Mouse (Mus musculus) kidney, embryonic 16.5 days (tissue): ENCODE results near the gene Rps19bp1. TPM values are rescaled to one million over a fixed set of nuclear protein-coding genes. Genes with fewer than 3 reads are reported as not detected.
A peak's percentile ranks its signal among the peaks of the same experiment; 100 is the strongest.

Source experiments
- ATAC-seq: fragments of 200-750 bp; cut with Nextera tagmentation; 2 replicates; pipeline ENCODE4 v1.8.0; 2017; ENCODE audit warnings: moderate TSS enrichment; ENCODE audit not compliant: low FRiP score, low TSS enrichment
- H3K27ac ChIP-seq: fragments of 300-500 bp; sonication (generic); 2 replicates; pipeline ENCODE4 v1.5.1; 2014; ENCODE audit warnings: low read length
- H3K27me3 ChIP-seq: fragments of 300-500 bp; sonication (generic); 2 replicates; pipeline ENCODE4 v1.6.1; 2014; ENCODE audit warnings: low read length, control low read depth, mixed read lengths; ENCODE audit not compliant: insufficient read depth
- H3K36me3 ChIP-seq: fragments of 300-500 bp; sonication (generic); 2 replicates; pipeline ENCODE4 v1.6.1; 2014; ENCODE audit warnings: low read length, control low read depth, mixed read lengths; ENCODE audit not compliant: insufficient read depth
- H3K4me1 ChIP-seq: fragments of 300-500 bp; sonication (generic); 2 replicates; pipeline ENCODE4 v1.6.1; 2014; ENCODE audit warnings: low read length, control low read depth, mixed read lengths; ENCODE audit not compliant: insufficient read depth
- H3K4me2 ChIP-seq: fragments of 300-500 bp; sonication (generic); replicated peaks from 2 replicates; pipeline ENCODE4 v1.6.1; 2014; ENCODE audit warnings: low read depth, low read length
- H3K4me3 ChIP-seq: fragments of 300-500 bp; sonication (generic); 2 replicates; pipeline ENCODE4 v1.5.1; 2014; ENCODE audit warnings: mild to moderate bottlenecking, low read length
- H3K9ac ChIP-seq: fragments of 300-500 bp; sonication (generic); replicated peaks from 2 replicates; pipeline ENCODE4 v1.6.1; 2014; ENCODE audit warnings: low read length
- H3K9me3 ChIP-seq: fragments of 300-500 bp; sonication (generic); 2 replicates; pipeline ENCODE4 v1.6.1; 2016; ENCODE audit warnings: low read length, control low read depth
- WGBS: fragments of 180-500 bp; shearing (Covaris S2); extraction: QIAGEN DNeasy Blood & Tissue Kit; methylation state at CpG from one replicate; pipeline ENCODE4 v1.1.7; 2014; 5-methylcytosine and 5-hydroxymethylcytosine counted together
- polyA plus RNA-seq: library from polyadenylated mRNA; unstranded; fragments of >200 nt; fragmentation: Nextera tagmentation; extraction: Ambion mirVana; gene quantifications from 2 replicates; pipeline ENCODE4 v1.2.1, GENCODE M21; 2015

The Rps19bp1 gene
- 48.5 and 50.8 TPM in 2 replicates for polyA plus RNA-seq

DNA sequence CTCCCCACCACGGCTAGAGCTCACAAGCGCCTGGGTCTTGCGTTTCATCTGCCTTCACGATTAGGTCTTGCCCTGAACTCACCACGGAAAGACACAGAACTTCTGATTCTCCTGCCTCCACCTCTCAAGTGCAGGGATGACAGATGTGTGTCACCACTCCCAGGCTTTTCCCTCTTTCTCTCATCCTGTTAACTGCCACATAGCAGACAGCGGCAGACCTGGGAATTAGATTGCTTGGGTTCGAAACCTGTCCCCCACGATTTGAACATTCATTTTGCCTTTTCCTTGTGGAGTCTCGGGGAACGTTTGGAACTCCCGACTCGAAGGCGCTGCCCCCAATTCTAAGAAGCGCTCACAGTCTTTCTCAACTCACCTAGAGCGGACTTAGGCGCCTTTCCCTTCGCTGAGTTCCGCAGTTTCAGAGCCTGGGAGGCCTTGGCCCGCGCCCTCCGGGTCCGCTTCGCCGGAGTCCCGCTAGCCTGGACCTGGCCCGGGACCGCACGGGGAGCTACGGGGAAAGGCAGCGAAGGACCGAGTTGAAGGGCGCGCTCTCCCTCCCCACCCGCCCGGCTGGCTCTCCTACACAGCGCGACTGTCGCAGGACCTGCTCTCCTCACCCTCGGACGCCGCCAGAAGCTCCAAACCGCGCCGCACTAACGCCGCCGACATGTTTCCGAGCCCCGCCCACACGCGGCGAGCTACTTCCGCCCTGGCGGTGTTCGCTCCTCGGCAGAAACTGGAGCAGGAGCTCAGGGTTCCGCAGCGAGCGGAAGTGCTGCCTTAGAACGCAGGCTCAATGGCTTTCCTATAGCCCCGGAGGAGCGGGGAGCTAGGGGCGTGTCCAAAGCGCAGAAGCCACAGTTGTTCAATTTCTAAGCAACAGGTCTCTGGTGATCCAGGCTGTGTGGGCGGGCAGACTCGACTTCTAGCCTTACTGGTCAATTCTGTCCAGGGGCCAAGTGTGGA is at the start of gene Rps19bp1:
Gene Rps19bp1 (minus strand): TSS at position 706 of the 966 bp plus-strand sequence.
- H3K4me2 ChIP-seq: peak within 1 kb of the TSS; percentile 85
- WGBS: under 1% methylated on average over 64 of the region's 66 CpGs

DNA sequence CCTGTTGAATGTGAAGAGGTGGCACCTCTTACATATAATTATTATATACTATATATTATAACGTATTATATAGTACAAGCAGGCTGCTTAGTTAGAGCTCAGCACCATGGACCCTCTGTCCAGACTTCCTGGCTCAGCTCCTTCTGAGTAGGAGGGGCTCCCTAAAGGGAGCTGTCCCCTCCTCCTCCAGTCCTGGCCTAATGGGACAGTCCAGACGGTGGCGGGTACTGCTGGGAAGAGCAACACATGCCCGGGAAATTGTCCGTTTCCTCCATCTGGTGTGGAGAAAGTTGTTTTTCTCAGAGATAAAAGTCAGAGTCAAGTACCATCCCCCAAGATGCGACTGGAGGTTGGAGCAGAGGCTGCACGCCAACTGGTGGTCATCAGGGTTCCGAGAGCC is 42.0 kb upstream of the Rps19bp1 start:
- Histone ChIP-seq H3K27ac (no peak overlapping the region), H3K4me1 (no peaks in the 10 kb centered on the region), H3K36me3 (no peaks in the 10 kb centered on the region), H3K9me3 (no peaks in the 10 kb centered on the region), H3K4me3 (no peak overlapping the region), H3K27me3 (no peaks in the 10 kb centered on the region), H3K4me2 (no peak overlapping the region), H3K9ac (no peak overlapping the region)
- 0 out of 2 replicates have a peak, but pooled peaks have one; percentile 54 for ATAC-seq
- 24% methylated on average over 8 of the region's 8 CpGs for WGBS

More for the DNA sequence above, at the start of gene Rps19bp1:
- Histone ChIP-seq H3K4me1 (peaks cover 12% of the 10 kb centered on the region), H3K9ac (peak within 1 kb of the TSS; percentile 93), H3K27ac (peak within 1 kb of the TSS; percentile 8), H3K27me3 (no peaks in the 10 kb centered on the region), H3K9me3 (no peaks in the 10 kb centered on the region), H3K4me3 (peak within 1 kb of the TSS; percentile 93), H3K36me3 (peaks cover 6% of the 10 kb centered on the region; the same call in 1 of the 2 replicates)
- peak; percentile 95 for ATAC-seq

DNA sequence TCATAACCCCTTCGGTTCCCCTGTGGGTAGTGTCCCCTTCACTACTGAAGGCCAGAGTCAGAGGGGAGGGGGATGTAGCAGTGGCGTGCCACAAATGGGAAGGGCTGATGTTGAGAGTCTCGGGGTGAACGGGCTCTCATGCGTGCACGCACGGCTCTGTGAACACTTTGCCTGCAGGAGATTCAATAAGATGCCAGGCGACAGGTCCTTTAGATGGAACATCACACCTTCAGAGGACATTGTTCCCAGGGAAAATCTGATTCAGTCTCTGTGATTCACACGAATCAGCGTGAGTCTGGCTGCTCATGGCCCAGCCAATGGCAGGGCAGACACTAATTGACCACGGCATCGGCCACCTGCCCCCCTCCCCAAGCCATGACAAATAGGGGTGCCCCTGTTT is 40.1 kb upstream of the Rps19bp1 start:
- H3K4me1 ChIP-seq: no peaks in the 10 kb centered on the region
- no peak overlapping the region for H3K9ac ChIP-seq
- H3K9me3 ChIP-seq: no peaks in the 10 kb centered on the region
- no peak overlapping the region for H3K27ac ChIP-seq
- H3K27me3 ChIP-seq: no peaks in the 10 kb centered on the region
- WGBS: 76% methylated on average over 12 of the region's 12 CpGs
- no peaks in the 10 kb centered on the region for H3K36me3 ChIP-seq
- no peak for ATAC-seq
- H3K4me2 ChIP-seq: no peak overlapping the region
- H3K4me3 ChIP-seq: no peak overlapping the region

DNA sequence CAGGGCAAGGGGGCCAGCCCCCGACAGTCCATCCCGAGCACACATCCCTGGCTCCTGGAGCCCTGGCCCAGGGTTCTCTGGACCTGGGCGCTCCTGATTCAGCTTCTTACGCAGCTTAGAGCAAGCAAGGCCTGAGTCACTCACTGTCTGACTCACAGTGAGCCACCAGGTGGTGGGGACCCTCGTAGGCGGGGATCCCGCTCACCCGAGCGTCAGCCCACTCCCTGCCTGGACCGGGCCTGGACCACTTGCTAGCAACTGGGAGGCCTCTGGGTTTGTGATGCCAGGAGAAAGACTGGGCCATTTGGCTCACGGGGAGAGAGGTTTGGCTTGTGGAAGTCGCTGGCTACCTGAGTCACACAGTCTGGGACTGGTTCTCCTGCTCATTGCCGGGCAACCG is 39.7 kb upstream of the Rps19bp1 start:
- 0 out of 2 replicates have a peak, but pooled peaks have one; percentile 31 for ATAC-seq
- H3K27ac ChIP-seq: no peak overlapping the region
- no peak overlapping the region for H3K4me3 ChIP-seq
- 42% methylated on average over 14 of the region's 14 CpGs for WGBS
- H3K4me1 ChIP-seq: no peaks in the 10 kb centered on the region
- H3K27me3 ChIP-seq: no peaks in the 10 kb centered on the region
- no peaks in the 10 kb centered on the region for H3K9me3 ChIP-seq
- no peaks in the 10 kb centered on the region for H3K36me3 ChIP-seq
- no peak overlapping the region for H3K4me2 ChIP-seq
- H3K9ac ChIP-seq: no peak overlapping the region

DNA sequence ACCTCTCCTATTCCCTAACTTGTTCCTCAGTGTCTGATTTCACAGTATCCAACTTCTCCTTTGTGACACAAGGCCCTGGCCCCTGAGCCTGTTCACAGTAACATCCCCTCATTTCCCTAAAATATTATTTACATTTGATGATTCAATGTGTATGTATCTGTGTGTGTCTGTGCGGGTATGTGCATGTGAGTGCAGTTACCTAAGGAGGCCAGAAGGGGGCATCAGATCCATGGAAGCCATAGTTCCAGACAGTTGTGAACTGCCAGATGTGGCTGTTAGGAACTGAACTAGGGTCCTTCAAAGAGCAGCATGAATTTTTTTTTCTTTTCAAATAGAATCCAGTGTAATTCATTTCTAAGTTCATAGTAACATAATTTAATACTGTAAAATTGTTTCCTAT is 33.0 kb upstream of the Rps19bp1 start:
- Histone ChIP-seq H3K9me3 (peaks cover 3% of the 10 kb centered on the region; the same call in 1 of the 2 replicates), H3K27ac (no peak overlapping the region), H3K4me2 (no peak overlapping the region), H3K4me1 (no peaks in the 10 kb centered on the region), H3K9ac (no peak overlapping the region), H3K27me3 (no peaks in the 10 kb centered on the region), H3K36me3 (no peaks in the 10 kb centered on the region), H3K4me3 (no peak overlapping the region)
- WGBS: 98% methylated on average over 1 of the region's 1 CpGs
- no peak for ATAC-seq

DNA sequence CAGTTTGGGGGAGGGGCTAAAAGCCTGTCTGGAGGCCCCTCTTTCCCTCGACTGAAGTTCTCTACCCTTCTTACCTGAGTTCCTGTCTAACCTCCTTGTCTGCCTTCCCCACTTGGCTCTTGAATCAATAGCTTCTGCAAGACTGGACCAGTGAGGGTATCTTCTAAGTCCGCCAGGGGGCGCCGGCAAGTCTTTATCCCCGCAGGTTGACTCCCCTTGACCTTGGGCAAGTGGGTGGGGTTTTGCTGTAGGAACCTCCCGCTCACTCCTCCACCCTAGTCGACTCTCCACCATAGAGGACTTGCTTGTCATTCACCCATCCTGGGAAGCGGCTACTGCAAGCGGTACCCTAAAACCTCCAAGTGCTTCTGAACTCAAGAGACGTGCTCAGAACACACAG is 25.3 kb upstream of the Rps19bp1 start:
- Histone ChIP-seq H3K4me2 (no peak overlapping the region), H3K4me1 (0 out of 2 replicates have a peak, but pooled peaks cover 4% of the 10 kb centered on the region), H3K4me3 (no peak overlapping the region), H3K27me3 (peaks cover 61% of the 10 kb centered on the region), H3K9ac (no peak overlapping the region), H3K36me3 (no peaks in the 10 kb centered on the region), H3K27ac (no peak overlapping the region), H3K9me3 (no peaks in the 10 kb centered on the region)
- 10% methylated on average over 10 of the region's 10 CpGs for WGBS
- ATAC-seq: no peak

DNA sequence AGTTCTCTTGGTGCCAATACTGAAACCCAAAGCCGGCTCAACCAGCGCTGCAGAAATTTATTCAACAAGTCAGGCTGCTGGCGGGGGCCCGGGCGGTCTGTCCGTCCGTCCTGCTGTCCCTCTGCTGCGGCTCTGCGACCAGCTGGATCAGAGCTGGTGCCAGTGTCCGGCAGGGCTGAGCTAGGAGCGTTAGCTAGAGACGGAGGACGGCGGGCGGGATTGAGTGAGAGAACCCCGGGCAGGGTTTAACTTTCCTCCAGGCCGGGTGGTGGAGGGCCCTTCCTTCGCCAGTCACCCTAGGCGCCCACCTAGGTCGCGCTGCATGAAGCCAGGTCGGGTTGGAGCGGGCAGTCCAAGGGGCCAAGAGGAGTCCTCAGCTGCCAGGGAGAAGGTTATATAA is 23.9 kb upstream of the Rps19bp1 start:
- Histone ChIP-seq H3K9ac (no peak overlapping the region), H3K4me3 (peak overlapping the region; percentile 49), H3K4me1 (0 out of 2 replicates have a peak, but pooled peaks cover 4% of the 10 kb centered on the region), H3K27me3 (peaks cover 69% of the 10 kb centered on the region), H3K27ac (no peak overlapping the region), H3K9me3 (no peaks in the 10 kb centered on the region), H3K4me2 (peak overlapping the region; percentile 92), H3K36me3 (no peaks in the 10 kb centered on the region)
- no peak for ATAC-seq
- WGBS: 4% methylated on average over 23 of the region's 23 CpGs

DNA sequence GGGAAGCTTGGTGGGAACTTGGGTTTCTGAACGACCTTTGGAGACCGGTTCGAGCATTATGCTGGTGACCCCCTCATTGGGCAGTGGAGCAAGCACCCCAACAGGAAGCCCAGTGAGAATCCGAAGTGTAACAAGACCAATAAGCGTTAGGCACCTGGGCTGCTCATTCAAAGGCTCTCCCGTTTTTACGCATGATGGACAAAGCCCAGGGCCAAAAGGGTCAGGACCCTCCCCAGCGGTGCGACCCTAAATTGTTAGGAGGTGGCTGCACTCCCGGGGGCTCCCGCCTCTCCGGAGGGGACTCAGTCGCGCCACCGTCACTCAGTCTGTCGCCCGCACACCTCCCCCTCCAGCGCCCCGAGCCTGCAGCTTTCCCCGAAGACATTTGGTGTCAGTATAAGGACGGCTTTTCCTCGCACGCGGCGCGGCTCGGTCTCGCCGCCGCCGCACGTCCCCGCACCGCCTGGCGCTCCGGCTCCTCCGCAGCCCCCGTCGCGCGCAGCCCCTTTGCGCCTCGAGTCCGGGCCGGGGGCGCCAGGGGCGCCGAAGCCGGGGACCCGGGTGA is 22.8 kb upstream of the Rps19bp1 start, which contains the start of gene Cacna1i:
Gene Cacna1i (plus strand): TSS at position 388 of the 565 bp plus-strand sequence.
- Histone ChIP-seq H3K4me3 (peak within 1 kb of the TSS; percentile 49), H3K4me1 (0 out of 2 replicates have a peak, but pooled peaks cover 4% of the 10 kb centered on the region), H3K4me2 (peak within 1 kb of the TSS; percentile 92), H3K36me3 (no peaks in the 10 kb centered on the region), H3K9me3 (no peaks in the 10 kb centered on the region), H3K9ac (no peak within 1 kb of the TSS; the same call in 1 of the 2 replicates), H3K27me3 (peaks cover 69% of the 10 kb centered on the region), H3K27ac (no peak within 1 kb of the TSS)
- no peak for ATAC-seq
- WGBS: 1% methylated on average over 37 of the region's 50 CpGs

DNA sequence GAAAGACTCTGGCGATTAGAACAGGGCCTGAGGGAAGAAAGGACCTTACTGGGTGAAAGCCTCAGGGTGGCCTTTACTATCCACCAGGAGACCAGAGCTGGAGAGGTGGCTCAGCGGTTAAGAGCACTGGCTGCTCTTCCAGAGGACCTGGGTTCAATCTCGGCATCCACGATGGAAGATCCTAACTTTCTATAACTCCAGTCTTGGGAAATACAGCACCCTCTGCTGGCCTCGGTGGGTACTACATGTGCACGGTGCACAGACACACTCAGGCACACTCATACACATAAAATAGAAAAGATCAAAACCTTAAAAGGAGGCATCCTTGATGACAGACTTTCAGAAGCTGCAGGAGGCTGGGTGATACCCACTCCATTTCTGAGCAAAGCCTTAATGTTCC is 16.5 kb upstream of the Rps19bp1 start:
- peaks cover 20% of the 10 kb centered on the region for H3K27me3 ChIP-seq
- no peak for ATAC-seq
- WGBS: 25% methylated on average over 6 of the region's 6 CpGs

More for the DNA sequence above, 16.5 kb upstream of the Rps19bp1 start:
- Histone ChIP-seq H3K4me2 (no peak overlapping the region), H3K4me1 (no peaks in the 10 kb centered on the region), H3K9ac (no peak overlapping the region), H3K9me3 (no peaks in the 10 kb centered on the region), H3K4me3 (no peak overlapping the region), H3K36me3 (no peaks in the 10 kb centered on the region), H3K27ac (no peak overlapping the region)
